ENCODE assay signal across 22 mouse cellular contexts in the genomic region with DNA sequence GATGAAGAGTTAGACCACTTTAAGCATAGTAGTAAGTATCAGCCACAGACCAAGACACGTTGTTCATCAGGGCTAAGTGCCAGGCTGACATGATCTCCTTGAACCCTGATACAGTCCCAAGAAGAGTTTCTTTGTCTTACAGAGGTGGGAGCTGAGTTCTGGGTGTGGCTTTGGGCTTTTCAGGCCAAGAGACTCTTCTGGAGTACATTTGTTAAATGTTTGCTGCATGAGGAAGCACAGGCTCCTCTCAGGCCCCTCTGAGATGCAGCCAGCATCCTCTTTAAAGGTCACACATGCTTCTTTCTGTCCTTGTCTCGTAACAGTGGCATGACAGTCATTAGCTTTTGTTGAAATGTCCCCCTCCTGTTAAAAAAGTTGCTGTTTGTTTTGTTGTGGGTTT. TPM values are rescaled to one million over a fixed set of nuclear protein-coding genes. Genes with fewer than 3 reads are reported as not detected.
DNase-seq lines count a peak whose midpoint lies in the region; ATAC-seq and TF ChIP-seq lines count a peak whose summit lies in the region.
"Had no signal": no experiment of that assay in that cellular context is flagged by ENCODE, and none has a peak within 500 bp of the region (broad histone marks: within the 10 kb centered on the region; RNA-seq: fewer than 3 reads in every experiment).

No protein-coding gene starts in this region.

- intact Hi-C loops in heart, postnatal 25 days (cut with DNase I): loop anchor here (5.0 kb wide), 1 partner anchor 72 kb away; no protein-coding TSS in a partner anchor
- intact Hi-C loops in left cerebral cortex, postnatal 4 days (cut with DNase I): no loop called here

- no peaks in the 10 kb centered on the region for H3K9me3 ChIP-seq in heart, postnatal 0 days (replicated peaks; ENCODE audit: control insufficient read depth, low read length)
- no peaks in the 10 kb centered on the region for H3K9me3 ChIP-seq in ES-Bruce4 (replicated peaks; ENCODE audit: control insufficient read depth, insufficient read depth, low read length, poor library complexity, severe bottlenecking)
- H3K9me3 ChIP-seq: embryonic facial prominence, embryonic 13.5 days; forebrain, embryonic 13.5 days; heart, embryonic 12.5 days; hindbrain, embryonic 13.5 days had no signal

- no peaks in the 10 kb centered on the region for H3K36me3 ChIP-seq in heart, postnatal 0 days (replicated peaks; ENCODE audit: control insufficient read depth, insufficient read depth, low read length)
- H3K36me3 ChIP-seq in ES-Bruce4 (ENCODE audit: control insufficient read depth, insufficient read depth, low read length, poor library complexity, severe bottlenecking): no peaks in the 10 kb centered on the region
- H3K36me3 ChIP-seq: embryonic facial prominence, embryonic 13.5 days; heart, embryonic 12.5 days; hindbrain, embryonic 13.5 days had no signal

- 46% methylated on average over 2 of the region's 2 CpGs for WGBS in heart, postnatal 0 days

- TF ChIP-seq POLR2A in ES-Bruce4 (IDR thresholded peaks at IDR 0.05; ENCODE audit: insufficient read depth, low read length): no peak

- no peak overlapping the region for H3K9ac ChIP-seq in heart, postnatal 0 days (replicated peaks; ENCODE audit: low read depth, low read length)
- no peak overlapping the region for H3K9ac ChIP-seq in ES-Bruce4 (ENCODE audit: low read depth, poor library complexity, severe bottlenecking)
- H3K9ac ChIP-seq: embryonic facial prominence, embryonic 13.5 days; forebrain, embryonic 13.5 days; heart, embryonic 12.5 days; hindbrain, embryonic 13.5 days had no signal

- no peak for TF ChIP-seq EP300 in heart, postnatal 0 days (IDR thresholded peaks at IDR 0.05; ENCODE audit: low read depth)
- no peak for TF ChIP-seq EP300 in ES-Bruce4 (IDR thresholded peaks at IDR 0.05; ENCODE audit: insufficient read depth, low read depth, low read length)

- H3K4me1 ChIP-seq in heart, postnatal 0 days (ENCODE audit: control insufficient read depth, insufficient read depth): peaks cover 7% of the 10 kb centered on the region; the same call in 1 of the 2 replicates
- peaks cover 17% of the 10 kb centered on the region for H3K4me1 ChIP-seq in ES-Bruce4 (ENCODE audit: control insufficient read depth, insufficient read depth, low read length)

- no peak overlapping the region for H3K4me3 ChIP-seq in heart, postnatal 0 days (ENCODE audit: low read depth, low read length)
- no peak overlapping the region for H3K4me3 ChIP-seq in ES-Bruce4 (ENCODE audit: low read depth, low read length)
- H3K4me3 ChIP-seq: embryonic facial prominence, embryonic 13.5 days; forebrain, embryonic 13.5 days; gastrocnemius, adult 2 months; heart, embryonic 12.5 days; hindbrain, embryonic 13.5 days had no signal

- no peak overlapping the region for H3K4me2 ChIP-seq in heart, postnatal 0 days (ENCODE audit: low read depth, low read length)
- H3K4me2 ChIP-seq: embryonic facial prominence, embryonic 13.5 days; forebrain, embryonic 13.5 days; heart, embryonic 12.5 days; hindbrain, embryonic 13.5 days had no signal

- no peak for TF ChIP-seq CTCF in heart, postnatal 0 days (IDR thresholded peaks at IDR 0.05; ENCODE audit: low read depth)
- no peak for TF ChIP-seq CTCF in ES-Bruce4 (IDR thresholded peaks at IDR 0.05; ENCODE audit: low read depth, low read length)

- DNase-seq in heart, postnatal 0 days (ENCODE audit: low spot score): no peak
- DNase-seq in heart, postnatal 25 days (ENCODE audit: low spot score): no peak
- peak; percentile 56 for DNase-seq in ZHBTc4 (ENCODE audit: low read depth, low spot score)
- no peak for DNase-seq in gastrocnemius, postnatal 10 days
- DNase-seq in left cerebral cortex, adult 8-10 months (ENCODE audit: low spot score in 2 of 2): no peak
- no peak for DNase-seq in left cerebral cortex, postnatal 4 days
- DNase-seq: adrenal gland, postnatal 10 days; B cell, adult 2 months; cerebellum, adult 11-12 months; cerebellum, adult 9-11 months; cerebellum, postnatal 36 days; gastrocnemius, adult 2 months; gastrocnemius, postnatal 36 days; heart, adult 18-20 months; kidney, adult 11 months had no signal

- no peak for ATAC-seq in heart, postnatal 0 days (ENCODE audit: insufficient read depth, low read depth)
- ATAC-seq: CD4-positive, CD25-positive, alpha-beta regulatory T cell, adult 4 months; forebrain, embryonic 13.5 days; hindbrain, postnatal 0 days had no signal

- H3K27me3 ChIP-seq in heart, postnatal 0 days (ENCODE audit: control insufficient read depth, insufficient read depth, low read length): no peaks in the 10 kb centered on the region
- no peaks in the 10 kb centered on the region for H3K27me3 ChIP-seq in ES-Bruce4 (ENCODE audit: control insufficient read depth, insufficient read depth, low read length, poor library complexity, severe bottlenecking)
- H3K27me3 ChIP-seq: forebrain, embryonic 13.5 days; heart, embryonic 12.5 days; hindbrain, embryonic 13.5 days had no signal

- peak overlapping the region; percentile 25; the same call in 1 of the 2 replicates for H3K27ac ChIP-seq in heart, postnatal 0 days (ENCODE audit: low read depth)
- peak overlapping the region; percentile 5; the same call in 1 of the 2 replicates for H3K27ac ChIP-seq in ES-Bruce4 (ENCODE audit: insufficient read depth, low read length)
- H3K27ac ChIP-seq: embryonic facial prominence, embryonic 13.5 days; forebrain, embryonic 13.5 days; gastrocnemius, adult 2 months; hindbrain, embryonic 13.5 days; hindbrain, postnatal 0 days had no signal

RNA-seq across cellular contexts. Expression of a gene that starts 38.6 kb away (rescaled TPM):
- 134 and 321 TPM in 2 replicates for total RNA-seq in heart, postnatal 0 days (2014; rRNA removed; ENCODE audit: low replicate concordance)
- 33.2 and 35.8 TPM in 2 replicates for polyA plus RNA-seq in heart, postnatal 0 days (2015; fragmentation: Nextera tagmentation; extraction: Ambion mirVana)
- total RNA-seq in heart, postnatal 25 days (2021): 10 to 100 TPM; 46.0 to 51.8 TPM
- 349 and 386 TPM in 2 replicates for polyA plus RNA-seq in ES-Bruce4 (2011; ENCODE audit: insufficient read depth, insufficient read length, low read depth, missing spikeins)
- 100 to 1,000 TPM in 1 of 2 experiments, 10 to 100 TPM in 1; 87.2 to 233 TPM for total RNA-seq in gastrocnemius, postnatal 10 days (2021)
- 100 to 1,000 TPM; 107 to 165 (median 138) TPM for total RNA-seq in left cerebral cortex, adult 8-10 months (2022)
- 10 to 100 TPM; 70.3 to 86.9 TPM for total RNA-seq in left cerebral cortex, postnatal 4 days (2021)
